Mouse (Mus musculus) CD4-positive naive resting alpha-beta T cell, adult 57 days (primary cell): ENCODE measurements around the gene Kbtbd13. TPM values are rescaled to one million over a fixed set of nuclear protein-coding genes. Genes with fewer than 3 reads are reported as not detected.

Experiments
- total RNA-seq: library from RNA; stranded (reverse); gene quantifications from one replicate; pipeline ENCODE4 v1.2.4, GENCODE M21; 2023

Gene Kbtbd13
- not detected for total RNA-seq

DNA sequence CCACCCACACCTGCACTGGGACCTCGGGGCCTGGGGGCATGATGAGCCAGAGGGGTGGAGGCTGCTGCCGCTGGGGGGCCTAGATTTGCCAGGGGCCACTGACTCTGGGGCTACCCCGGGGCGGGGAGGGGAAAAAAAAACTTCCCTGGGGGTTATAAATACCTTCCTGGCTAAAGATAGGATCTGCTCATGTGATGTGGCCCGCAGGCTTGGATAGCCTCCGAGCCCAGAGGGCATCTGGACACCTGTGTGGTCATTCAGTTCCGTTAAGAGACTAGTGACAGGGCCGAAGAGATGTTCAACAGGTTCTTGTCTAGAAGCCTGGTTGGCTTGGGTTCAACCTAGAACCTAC, at the start of gene Kbtbd13:
Gene Kbtbd13, minus strand, starts transcription at position 40 of the 352 bp plus-strand sequence.

DNA sequence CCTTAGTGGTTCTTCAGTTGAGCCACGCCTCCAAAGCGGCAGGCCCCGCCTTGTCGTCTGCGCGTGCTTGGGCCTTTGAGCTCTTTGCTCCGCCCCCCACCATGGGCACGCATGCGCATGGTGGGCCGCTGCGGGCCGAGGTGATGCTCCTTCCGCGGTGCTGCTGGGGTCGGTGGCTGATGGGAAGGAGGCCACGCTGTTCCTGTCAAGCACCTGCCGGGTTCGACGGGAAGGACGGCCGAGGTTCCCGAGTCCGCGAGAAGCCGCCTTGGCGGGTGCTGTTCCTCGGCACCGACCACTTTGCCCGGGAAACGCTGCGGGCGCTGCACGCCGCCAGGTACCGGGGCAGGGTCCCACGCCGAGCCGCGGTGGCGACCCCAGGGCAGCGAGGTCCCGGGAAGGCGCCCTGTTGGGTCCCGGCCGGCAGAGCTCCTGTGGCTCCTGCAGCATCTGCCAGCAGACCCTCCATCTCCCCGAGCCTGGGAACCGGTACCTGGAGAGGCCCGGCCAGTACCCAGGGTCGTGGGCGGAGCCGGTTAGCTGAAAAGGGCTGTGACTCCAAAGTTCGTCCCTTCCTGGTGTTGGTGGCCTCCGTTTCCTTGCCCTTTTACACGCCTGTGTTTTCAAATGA, 44.3 kb upstream of the Kbtbd13 start, which contains the start of gene Mtfmt:
Gene Mtfmt, plus strand, starts transcription at position 112 of the 631 bp plus-strand sequence.

DNA sequence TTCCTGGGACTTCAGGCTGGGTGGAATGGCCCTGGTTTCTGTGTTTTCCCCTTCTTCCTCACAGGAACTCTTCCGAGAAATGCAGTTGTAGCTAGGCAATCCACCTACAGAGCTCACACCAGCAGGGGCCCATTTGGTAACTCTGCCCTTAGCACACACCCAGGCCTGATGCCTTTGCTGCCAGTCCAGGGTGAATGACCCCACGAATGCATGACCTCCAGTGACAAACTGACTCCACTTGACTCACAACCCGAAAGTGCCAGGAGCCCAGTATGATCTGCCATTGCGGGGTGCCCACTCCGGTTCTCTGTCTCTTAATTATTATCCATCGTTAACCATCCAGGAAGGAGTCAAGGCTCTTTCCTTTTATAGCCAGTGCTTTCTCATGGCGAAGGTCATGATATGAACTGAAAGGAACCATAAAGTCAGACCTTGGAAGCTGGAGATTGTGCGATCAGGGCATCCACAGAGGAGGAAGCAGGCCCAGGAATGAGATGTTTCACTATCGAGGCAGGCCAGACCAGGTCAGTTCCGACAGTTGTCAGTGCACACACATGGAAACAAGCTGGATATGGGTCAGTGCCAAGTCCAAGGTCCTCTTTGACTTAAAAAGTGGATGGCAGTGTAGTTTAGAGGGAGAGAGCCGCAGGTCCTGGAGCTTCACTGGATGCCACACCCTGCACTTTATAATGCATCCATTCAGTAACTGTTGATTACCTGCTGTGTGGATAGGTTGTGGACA, 31.5 kb upstream of the Kbtbd13 start, which contains the start of gene Slc51b:
Gene Slc51b, minus strand, starts transcription at position 196 of the 742 bp plus-strand sequence.

DNA sequence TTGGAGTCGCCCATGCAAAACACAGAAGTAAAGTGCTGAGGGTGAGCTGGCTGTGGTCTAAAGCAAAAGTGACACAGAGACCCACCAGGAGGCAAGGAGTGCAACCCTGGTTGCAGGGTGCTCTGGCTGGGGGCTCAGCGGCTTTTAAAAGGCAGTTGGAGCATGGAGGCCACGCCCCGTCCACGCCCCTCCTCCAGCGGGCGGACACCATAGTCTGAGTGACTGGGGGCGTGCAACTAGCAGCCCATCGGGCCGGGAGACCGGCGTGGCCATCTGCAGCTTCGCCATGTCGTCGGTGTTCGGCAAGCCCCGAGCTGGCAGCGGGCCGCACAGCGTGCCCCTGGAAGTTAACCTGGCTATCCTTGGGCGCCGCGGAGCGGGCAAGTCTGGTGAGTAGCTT, 6.8 kb upstream of the Kbtbd13 start, which contains the start of gene Rasl12:
Gene Rasl12, plus strand, starts transcription at position 228 of the 400 bp plus-strand sequence.

DNA sequence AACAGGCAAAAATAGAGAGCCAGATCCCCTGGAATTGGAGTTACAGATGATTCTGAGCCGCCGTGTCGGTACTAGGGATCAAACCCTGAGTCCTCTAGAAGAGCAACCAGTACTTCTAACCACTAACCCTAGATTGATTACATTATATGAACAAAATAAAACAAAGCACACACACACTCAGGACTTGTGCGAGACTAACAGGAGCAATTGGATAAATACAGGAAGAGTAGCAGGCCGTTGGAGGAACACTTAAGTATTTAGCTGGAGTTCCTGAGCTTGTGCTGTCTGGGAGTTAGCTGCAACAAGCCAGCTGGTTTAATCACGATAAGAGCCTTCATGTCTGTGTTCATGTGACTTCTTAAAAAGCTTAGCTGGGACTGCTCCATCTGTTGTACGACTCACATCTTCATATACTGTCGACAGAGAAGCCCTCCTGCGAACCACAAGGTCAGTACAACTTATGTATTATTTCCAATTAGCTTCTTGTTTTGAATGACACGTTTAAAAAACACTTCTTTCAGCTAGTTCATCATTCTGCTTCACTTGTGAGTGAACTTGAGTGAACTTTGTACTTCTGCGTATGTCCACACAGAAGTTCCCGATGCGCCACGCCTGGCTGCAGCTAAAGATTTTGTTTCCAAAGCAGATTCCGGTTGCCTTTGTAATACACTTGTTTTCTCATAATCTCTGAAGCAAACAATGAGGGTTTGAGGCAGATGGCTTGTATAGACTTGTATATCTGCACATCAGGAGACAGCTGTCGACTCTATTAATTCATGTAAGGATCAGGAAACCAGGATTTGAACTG, 30.6 kb downstream of the Kbtbd13 start, which contains the start of gene Ubap1l:
Gene Ubap1l, plus strand, starts transcription at position 401 of the 808 bp plus-strand sequence.

DNA sequence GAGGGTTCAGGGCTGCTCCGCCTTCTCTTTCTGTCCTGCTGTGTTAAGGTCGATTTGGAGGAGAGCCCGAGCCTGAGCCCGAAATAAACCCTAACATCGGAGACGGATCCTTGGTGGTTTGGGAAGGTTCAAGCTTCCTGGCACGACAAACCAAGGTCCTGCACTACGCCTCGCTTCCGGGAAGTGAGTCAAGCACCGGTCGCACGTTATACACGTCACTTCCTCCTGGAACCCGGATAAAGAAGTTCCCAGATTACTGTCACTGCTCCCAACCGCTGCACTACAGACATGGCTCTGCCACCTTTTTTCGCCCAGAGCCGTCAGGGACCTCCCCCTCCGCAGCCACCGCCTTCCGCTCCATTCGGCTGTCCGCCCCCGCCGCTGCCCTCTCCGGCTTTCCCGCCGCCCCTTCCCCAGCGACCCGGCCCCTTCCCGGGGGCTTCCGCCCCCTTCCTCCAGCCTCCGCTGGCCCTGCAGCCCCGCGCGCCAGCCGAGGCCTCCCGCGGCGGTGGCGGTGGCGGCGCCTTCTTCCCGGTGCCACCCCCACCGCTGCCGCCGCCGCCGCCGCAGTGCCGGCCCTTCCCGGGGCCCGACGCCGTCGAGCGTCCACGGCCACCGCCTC, 45.5 kb downstream of the Kbtbd13 start, which contains the start of gene Pdcd7:
Gene Pdcd7, plus strand, starts transcription at position 251 of the 622 bp plus-strand sequence.

Other genes with a start within 250 kb of the Kbtbd13 start
- gene Parp16, start 196.3 kb downstream of the Kbtbd13 start, total RNA-seq, result 7.2 TPM
- gene Cilp, start 126.5 kb downstream of the Kbtbd13 start, total RNA-seq, result not detected
- 28.9 TPM for gene Clpx, start 97.4 kb downstream of the Kbtbd13 start, total RNA-seq
- 20.0 TPM for gene Pdcd7, start 45.5 kb downstream of the Kbtbd13 start, total RNA-seq
- not detected for gene Ubap1l, start 30.6 kb downstream of the Kbtbd13 start, total RNA-seq
- 0.24 TPM for gene Rasl12, start 6.9 kb upstream of the Kbtbd13 start, total RNA-seq
- gene Slc51b, start 31.3 kb upstream of the Kbtbd13 start, total RNA-seq, result not detected
- gene Mtfmt, start 44.1 kb upstream of the Kbtbd13 start, total RNA-seq, result 25.8 TPM
- gene Spg21, start 69.3 kb upstream of the Kbtbd13 start, total RNA-seq, result 49.9 TPM
- not detected for gene Ankdd1a, start 128.5 kb upstream of the Kbtbd13 start, total RNA-seq
- 37.3 TPM for gene Plekho2, start 188.4 kb upstream of the Kbtbd13 start, total RNA-seq
- not detected for gene Pif1, start 195.5 kb upstream of the Kbtbd13 start, total RNA-seq
- gene Rbpms2, start 238.0 kb upstream of the Kbtbd13 start, total RNA-seq, result 0.92 TPM